Mouse (Mus musculus): Measurements from ENCODE around the gene 9430097D07Rik.

- TF ChIP-seq CTCF (IDR thresholded peaks at IDR 0.05; ENCODE audit: insufficient read depth, low read depth, low read length) (no peak), POLR2A (IDR thresholded peaks at IDR 0.05; ENCODE audit: insufficient read depth, low read depth, low read length) (no peak)
Observed at GRCm38 (mm10) chr2:32530479-32530878, 45.0 kb downstream of the 9430097D07Rik start.

Data from olfactory bulb, adult 2 months (tissue).